Mouse (Mus musculus) kidney, embryonic 14.5 days (tissue): ENCODE measurements around the gene Smim12. TPM values are rescaled to one million over a fixed set of nuclear protein-coding genes. Genes with fewer than 3 reads are reported as not detected.
A peak's percentile ranks its signal among the peaks of the same experiment; 100 is the strongest.

ENCODE experiments used
- ATAC-seq: fragments of 200-750 bp; cut with Nextera tagmentation; 2 replicates; pipeline ENCODE4 v1.8.0; 2017; ENCODE audit warnings: moderate number of reproducible peaks, mild to moderate bottlenecking, moderate TSS enrichment, moderate library complexity; ENCODE audit not compliant: low FRiP score, low TSS enrichment
- H3K27ac ChIP-seq: fragments of 300-500 bp; sonication (generic); 2 replicates; pipeline ENCODE4 v1.5.1; 2014; ENCODE audit warnings: low read depth, mild to moderate bottlenecking, low read length, moderate library complexity, mixed read lengths
- H3K27me3 ChIP-seq: fragments of 300-500 bp; sonication (generic); 2 replicates; pipeline ENCODE4 v1.6.1; 2014; ENCODE audit warnings: mild to moderate bottlenecking, low read length; ENCODE audit not compliant: control insufficient read depth, insufficient read depth
- H3K36me3 ChIP-seq: fragments of 300-500 bp; sonication (generic); 2 replicates; pipeline ENCODE4 v1.6.1; 2014; ENCODE audit warnings: low read length, mixed read lengths; ENCODE audit not compliant: control insufficient read depth, insufficient read depth
- H3K4me1 ChIP-seq: fragments of 300-500 bp; sonication (generic); 2 replicates; pipeline ENCODE4 v1.6.1; 2014; ENCODE audit warnings: low read length, mixed read lengths; ENCODE audit not compliant: control insufficient read depth, insufficient read depth
- H3K4me2 ChIP-seq: fragments of 300-500 bp; sonication (generic); replicated peaks from 2 replicates; pipeline ENCODE4 v1.6.1; 2014; ENCODE audit warnings: low read depth, mild to moderate bottlenecking, low read length
- H3K4me3 ChIP-seq: fragments of 300-500 bp; sonication (generic); 2 replicates; pipeline ENCODE4 v1.5.1; 2014; ENCODE audit warnings: mild to moderate bottlenecking, low read length
- H3K9ac ChIP-seq: fragments of 300-500 bp; sonication (generic); 2 replicates; pipeline ENCODE4 v1.6.1; 2014; ENCODE audit warnings: low read depth, mild to moderate bottlenecking, low read length, moderate library complexity
- H3K9me3 ChIP-seq: fragments of 300-500 bp; sonication (generic); 2 replicates; pipeline ENCODE4 v1.6.1; 2016; ENCODE audit warnings: low read length; ENCODE audit not compliant: control insufficient read depth
- WGBS: fragments of 180-500 bp; shearing (Covaris S2); extraction: QIAGEN DNeasy Blood & Tissue Kit; methylation state at CpG from one replicate; pipeline ENCODE4 v1.1.7; 2014; 5-methylcytosine and 5-hydroxymethylcytosine counted together
- polyA plus RNA-seq: library from polyadenylated mRNA; unstranded; fragments of >200 nt; fragmentation: Nextera tagmentation; extraction: Ambion mirVana; gene quantifications from 2 replicates; pipeline ENCODE4 v1.2.1, GENCODE M21; 2014

Gene Smim12
- polyA plus RNA-seq, 1 experiment from 2014 or later = 55.2 TPM

DNA sequence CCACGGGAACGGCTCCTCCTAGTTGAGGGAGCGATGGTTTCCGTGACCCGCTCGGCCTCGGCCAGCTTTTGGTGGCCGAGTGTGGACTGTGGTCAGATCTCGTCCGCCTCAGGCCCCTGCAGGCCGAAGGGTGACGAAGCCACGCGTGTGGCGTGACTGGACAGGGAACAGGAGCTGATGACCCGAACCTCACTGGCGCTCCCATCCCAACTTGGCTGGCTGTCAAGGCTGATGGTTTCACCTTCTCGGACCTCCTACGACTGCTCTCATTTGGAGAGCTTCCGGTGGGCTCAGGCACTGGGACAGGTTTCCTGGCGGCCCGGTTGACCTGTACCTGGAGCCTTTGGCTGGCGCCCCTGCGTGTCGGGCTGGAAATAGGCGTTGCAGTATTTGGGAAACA lies 369 bp downstream of the Smim12 start:
- WGBS = under 1% methylated on average over 26 of the region's 26 CpGs
- Histone ChIP-seq H3K27me3 (no peaks in the 10 kb centered on the region), H3K4me2 (peak overlapping the region; percentile 88), H3K4me1 (peaks cover 9% of the 10 kb centered on the region; the same call in 1 of the 2 replicates), H3K9me3 (no peaks in the 10 kb centered on the region), H3K27ac (no peak overlapping the region), H3K9ac (peak overlapping the region; percentile 96), H3K36me3 (peaks cover 10% of the 10 kb centered on the region; the same call in 1 of the 2 replicates), H3K4me3 (peak overlapping the region; percentile 98)
- ATAC-seq = peak; percentile 82

DNA sequence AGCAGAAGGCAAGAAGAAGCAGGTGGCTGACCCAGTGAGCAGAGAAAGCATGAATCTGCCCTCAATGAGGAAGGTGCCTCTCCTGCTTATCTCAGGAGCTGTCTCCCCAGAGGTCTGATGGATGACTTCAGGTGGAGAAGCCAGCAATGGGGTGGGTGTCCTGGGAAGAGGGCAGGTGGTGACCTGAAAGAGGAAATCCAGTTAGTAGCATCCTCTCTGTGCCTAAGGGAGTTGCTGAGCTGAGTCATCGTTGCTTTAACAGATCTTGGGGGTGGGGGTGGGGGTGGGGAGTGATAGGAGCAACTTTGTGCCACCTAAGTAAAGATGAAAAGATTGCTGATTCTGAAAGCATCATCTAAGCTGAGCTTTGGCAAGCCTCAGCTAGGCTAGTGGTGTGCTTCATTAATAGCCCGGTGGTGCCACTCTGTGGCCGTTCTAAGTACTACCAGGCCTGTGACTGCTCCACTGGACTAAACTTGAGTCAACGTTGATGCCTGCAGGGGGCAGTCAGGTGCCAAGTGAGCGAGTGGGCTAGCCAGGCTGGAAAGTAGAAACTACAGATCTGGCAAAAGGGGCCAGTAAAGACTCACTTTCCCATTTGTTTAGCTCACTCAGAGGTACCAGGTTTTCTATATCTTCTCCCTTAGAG lies 6.2 kb downstream of the Smim12 start:
- Histone ChIP-seq H3K4me1 (peaks cover 6% of the 10 kb centered on the region; the same call in 1 of the 2 replicates), H3K36me3 (peaks cover 10% of the 10 kb centered on the region; the same call in 1 of the 2 replicates), H3K4me3 (no peak overlapping the region), H3K9me3 (no peaks in the 10 kb centered on the region), H3K4me2 (no peak overlapping the region), H3K27ac (no peak overlapping the region), H3K27me3 (no peaks in the 10 kb centered on the region), H3K9ac (no peak overlapping the region)
- 4% methylated on average over 5 of the region's 5 CpGs for WGBS
- ATAC-seq = peak; percentile 87

DNA sequence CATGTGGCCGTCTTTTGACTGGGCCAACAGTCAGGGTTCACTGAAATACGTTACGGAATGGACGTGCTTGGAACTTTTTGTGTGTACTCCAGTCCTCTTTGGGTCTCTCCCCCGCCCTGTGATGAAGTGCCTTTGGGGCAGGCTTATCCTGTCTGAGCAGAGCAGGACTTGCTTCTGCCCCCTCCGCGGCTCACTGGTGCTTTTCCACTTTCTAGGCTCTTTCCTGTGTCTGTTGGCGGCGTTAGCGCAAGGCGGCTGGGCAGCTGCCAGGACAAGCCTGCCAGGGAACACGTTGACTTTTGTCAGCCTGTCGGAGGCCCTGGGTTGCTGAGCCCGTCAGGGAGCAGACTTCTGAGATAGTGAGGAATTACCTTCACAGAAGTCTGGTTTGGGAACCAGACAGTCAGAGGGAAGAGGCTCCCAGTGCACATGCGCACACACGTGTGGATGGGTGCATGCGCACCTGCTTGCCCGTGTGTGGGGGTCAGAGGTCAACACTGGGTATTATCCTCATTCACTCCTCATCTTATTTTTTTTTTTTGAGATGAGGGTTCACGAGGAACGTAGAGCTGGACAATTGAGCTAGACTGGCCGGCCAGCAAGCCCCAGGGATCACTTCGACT lies 8.5 kb downstream of the Smim12 start:
- no peak overlapping the region for H3K27ac ChIP-seq

DNA sequence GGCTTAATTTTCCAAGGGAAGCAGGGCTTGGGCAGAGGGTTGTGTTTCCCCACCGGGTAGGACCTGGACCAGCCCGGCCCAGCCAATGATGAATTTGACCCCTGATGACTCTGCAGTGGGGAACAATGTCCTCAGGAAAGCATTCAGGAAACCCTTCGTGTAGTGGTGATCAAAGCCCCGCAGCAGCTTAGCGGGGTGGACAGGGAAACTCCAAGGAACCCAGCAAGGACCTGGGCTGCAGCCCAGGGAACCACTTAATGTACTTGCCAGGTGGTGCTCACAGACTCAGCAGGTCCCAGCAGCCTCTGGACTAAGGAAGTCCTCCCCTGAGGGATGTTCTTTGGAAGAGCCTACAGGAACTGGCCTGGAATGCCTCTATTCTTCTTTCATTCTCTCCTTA lies 13.2 kb downstream of the Smim12 start:
- H3K4me3 ChIP-seq = no peak overlapping the region
- ATAC-seq = no peak
- no peak overlapping the region for H3K9ac ChIP-seq
- H3K4me1 ChIP-seq = 0 out of 2 replicates have a peak, but pooled peaks cover 4% of the 10 kb centered on the region
- no peaks in the 10 kb centered on the region for H3K9me3 ChIP-seq
- H3K27ac ChIP-seq = no peak overlapping the region
- 62% methylated on average over 5 of the region's 5 CpGs for WGBS
- H3K4me2 ChIP-seq = no peak overlapping the region
- no peaks in the 10 kb centered on the region for H3K27me3 ChIP-seq
- no peaks in the 10 kb centered on the region for H3K36me3 ChIP-seq

More for the DNA sequence above, 8.5 kb downstream of the Smim12 start:
- Histone ChIP-seq H3K9me3 (no peaks in the 10 kb centered on the region), H3K9ac (no peak overlapping the region), H3K4me1 (0 out of 2 replicates have a peak, but pooled peaks cover 4% of the 10 kb centered on the region), H3K4me3 (no peak overlapping the region), H3K27me3 (no peaks in the 10 kb centered on the region), H3K36me3 (peaks cover 8% of the 10 kb centered on the region; the same call in 1 of the 2 replicates), H3K4me2 (no peak overlapping the region)
- no peak for ATAC-seq
- WGBS = 61% methylated on average over 22 of the region's 22 CpGs

DNA sequence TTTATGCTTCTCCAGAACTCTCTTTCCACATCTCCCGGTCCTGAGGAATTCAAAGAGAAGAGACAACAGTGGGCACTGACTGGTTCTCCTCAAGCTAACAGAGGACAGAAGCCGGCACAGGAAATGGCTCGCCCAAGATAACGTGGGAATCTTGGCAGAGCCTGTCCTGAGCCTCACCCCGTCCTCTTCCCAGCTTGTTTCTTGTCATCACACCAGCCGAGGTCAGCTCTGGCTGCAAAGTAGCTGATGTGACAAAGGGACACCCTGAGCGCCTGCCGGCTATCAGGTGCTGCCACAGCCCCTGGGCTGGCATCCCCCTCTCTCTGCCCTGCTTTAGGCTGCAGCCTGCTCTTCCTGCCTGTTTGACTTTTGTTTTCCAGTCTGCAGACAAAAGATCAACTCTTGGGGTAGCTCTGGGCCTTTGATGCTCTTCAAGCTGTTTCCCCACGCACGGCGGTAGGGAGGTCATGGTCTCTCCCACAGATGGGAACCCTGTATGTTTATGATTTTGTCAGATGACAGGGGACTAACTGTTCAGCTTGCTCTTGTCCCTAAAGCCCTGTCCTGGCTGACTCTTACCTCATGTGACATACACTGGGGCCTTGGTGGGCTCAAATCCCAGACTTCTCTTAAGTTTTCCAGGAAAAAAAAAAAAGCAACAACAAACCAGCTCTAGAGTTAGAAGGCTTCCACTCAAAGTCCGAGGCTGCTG lies 14.8 kb downstream of the Smim12 start:
- no peak for ATAC-seq
- WGBS = 60% methylated on average over 12 of the region's 12 CpGs
- Histone ChIP-seq H3K4me3 (no peak overlapping the region), H3K4me2 (no peak overlapping the region), H3K4me1 (no peaks in the 10 kb centered on the region), H3K9ac (no peak overlapping the region), H3K27me3 (no peaks in the 10 kb centered on the region), H3K27ac (no peak overlapping the region), H3K9me3 (no peaks in the 10 kb centered on the region), H3K36me3 (no peaks in the 10 kb centered on the region)

DNA sequence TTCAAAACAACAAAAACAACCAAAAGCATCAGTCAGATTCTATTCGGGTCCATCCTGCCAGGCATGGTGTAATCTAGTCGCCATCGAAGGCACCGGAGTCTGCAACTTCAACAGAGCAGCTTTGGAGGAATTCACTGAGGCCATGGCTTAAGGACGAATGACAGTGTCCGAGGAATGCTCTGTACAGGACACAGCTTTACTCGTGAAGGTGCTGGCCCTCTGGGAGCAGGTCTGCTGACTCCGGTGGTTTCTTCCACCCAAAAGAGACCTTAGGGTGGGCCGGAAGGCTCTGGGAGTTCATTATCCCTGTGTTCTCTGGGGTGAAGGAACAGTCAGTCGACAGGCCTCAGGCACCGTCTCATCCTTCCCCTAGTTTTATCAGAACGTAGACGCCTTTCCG lies 18.0 kb downstream of the Smim12 start:
- WGBS = 91% methylated on average over 14 of the region's 14 CpGs
- Histone ChIP-seq H3K9ac (no peak overlapping the region), H3K36me3 (no peaks in the 10 kb centered on the region), H3K4me2 (no peak overlapping the region), H3K4me1 (no peaks in the 10 kb centered on the region), H3K27ac (no peak overlapping the region), H3K9me3 (no peaks in the 10 kb centered on the region), H3K4me3 (no peak overlapping the region), H3K27me3 (no peaks in the 10 kb centered on the region)
- ATAC-seq = no peak

DNA sequence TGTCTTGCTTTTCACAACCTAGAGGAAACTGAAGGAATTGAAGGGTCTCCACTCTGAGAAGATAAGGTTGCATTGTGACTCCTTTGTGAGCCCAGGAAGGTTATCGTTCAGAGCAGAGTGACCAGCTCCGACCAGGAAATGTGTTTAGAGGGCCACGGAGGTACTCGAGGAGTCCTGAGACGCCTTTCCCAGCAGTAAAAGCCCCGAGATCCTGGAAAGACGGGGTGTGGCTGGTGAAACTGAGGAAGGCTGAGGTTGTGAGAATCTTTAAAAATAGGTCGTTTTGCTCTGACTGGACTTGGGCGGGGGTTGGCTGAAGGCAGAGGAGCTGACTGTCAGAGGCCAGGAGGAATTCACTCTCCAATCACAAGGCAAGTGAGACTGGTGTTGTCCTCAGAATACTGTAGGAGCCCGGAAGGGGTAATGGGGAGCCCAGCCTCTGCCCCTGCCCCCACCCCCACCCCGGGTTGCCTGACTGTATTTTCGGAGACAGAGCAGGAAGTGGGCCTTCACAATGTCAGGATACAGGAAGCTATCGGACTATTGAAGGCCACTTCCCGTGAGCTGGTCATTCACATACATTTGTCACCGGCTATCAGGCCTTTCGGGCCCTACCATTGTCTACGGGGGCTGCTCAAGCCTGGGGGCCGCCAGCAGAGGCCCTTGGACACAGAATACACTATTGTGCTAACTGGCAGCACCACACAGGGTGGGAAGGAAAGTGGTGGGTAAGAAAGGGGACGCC lies 20.0 kb downstream of the Smim12 start:
- H3K9me3 ChIP-seq = no peaks in the 10 kb centered on the region
- H3K4me3 ChIP-seq = no peak overlapping the region
- peak overlapping the region; percentile 30; the same call in 1 of the 2 replicates for H3K27ac ChIP-seq
- H3K36me3 ChIP-seq = no peaks in the 10 kb centered on the region
- H3K4me2 ChIP-seq = no peak overlapping the region
- H3K4me1 ChIP-seq = no peaks in the 10 kb centered on the region
- ATAC-seq = no peak
- 0 out of 2 replicates have a peak, but pooled peaks cover 3% of the 10 kb centered on the region for H3K27me3 ChIP-seq
- WGBS = 61% methylated on average over 19 of the region's 19 CpGs
- no peak overlapping the region for H3K9ac ChIP-seq

DNA sequence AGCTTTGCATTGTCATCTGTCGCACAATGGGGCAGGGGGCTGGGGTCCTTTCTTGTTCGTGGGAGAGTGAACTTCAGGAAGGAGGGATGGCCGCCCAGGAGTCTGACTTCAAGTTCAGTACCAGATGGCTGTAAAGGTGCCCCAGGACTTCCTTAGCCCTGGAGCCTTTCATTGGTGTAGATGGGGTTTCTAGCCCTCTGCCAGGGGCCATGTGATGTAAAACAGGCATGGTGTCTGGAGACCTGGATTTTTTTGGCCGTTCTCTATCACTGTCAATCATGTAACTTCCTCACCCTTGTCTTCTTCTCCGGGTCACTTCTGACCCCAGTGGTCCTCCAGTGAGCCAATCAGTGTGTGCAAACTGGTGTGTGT lies 20.6 kb downstream of the Smim12 start:
- WGBS = 73% methylated on average over 5 of the region's 5 CpGs
- Histone ChIP-seq H3K27ac (no peak overlapping the region), H3K4me2 (no peak overlapping the region), H3K4me3 (no peak overlapping the region), H3K9me3 (no peaks in the 10 kb centered on the region), H3K27me3 (peaks cover 4% of the 10 kb centered on the region; the same call in 1 of the 2 replicates), H3K9ac (no peak overlapping the region), H3K36me3 (no peaks in the 10 kb centered on the region), H3K4me1 (no peaks in the 10 kb centered on the region)
- ATAC-seq = no peak
